Mouse (Mus musculus): ENCODE measurements around the gene Dzip3.

DNA sequence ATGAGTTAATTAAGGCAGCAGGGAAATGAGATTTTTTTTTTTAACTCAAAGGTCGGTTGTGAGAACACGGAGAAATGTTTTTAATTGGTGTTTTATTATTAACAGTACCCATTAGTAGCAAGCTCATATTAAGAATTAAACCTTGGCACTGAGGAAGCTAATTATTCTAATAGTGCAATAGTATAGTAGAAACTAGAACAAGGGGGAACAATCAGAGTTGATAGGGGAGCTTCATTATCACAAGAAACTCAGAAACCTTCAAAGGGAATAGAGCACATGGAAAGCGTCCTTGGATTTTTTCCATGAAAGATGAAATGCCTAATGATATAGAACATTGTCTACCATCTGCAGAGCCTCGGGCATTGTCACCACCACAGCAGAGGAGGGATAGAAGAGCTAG is 41.9 kb upstream of the Dzip3 start:
- TF ChIP-seq CTCF (IDR thresholded peaks at IDR 0.05) (no peak), POLR2A (IDR thresholded peaks at IDR 0.05; ENCODE audit: insufficient read depth, low read depth, low read length) (no peak)

Data from heart, adult 2 months (tissue).